Mouse (Mus musculus) thymus, adult 18-20 months (tissue): ENCODE data around the gene Cpeb4.
A peak's percentile ranks its signal among the peaks of the same experiment; 100 is the strongest.

ENCODE experiments used
- DNase-seq, 2 experiments: peaks; one replicate each; pipeline ENCODE4 v3.0.0; 2022; ENCODE audit warnings: mixed read lengths in 2 of 2

The Cpeb4 gene

GRCm38 (mm10) chr11:31902251-31903001 is 30.4 kb downstream of the Cpeb4 start:
- no peak for DNase-seq

- DNase-seq, result no peak
Measured at GRCm38 (mm10) chr11:31906499-31906898, 34.5 kb downstream of the Cpeb4 start.

GRCm38 (mm10) chr11:31907650-31908049 is 35.6 kb downstream of the Cpeb4 start:
- DNase-seq, result no peak

GRCm38 (mm10) chr11:31912958-31913357 is 40.9 kb downstream of the Cpeb4 start:
- no peak for DNase-seq

GRCm38 (mm10) chr11:31917769-31918168 is 45.8 kb downstream of the Cpeb4 start:
- DNase-seq, result no peak

GRCm38 (mm10) chr11:31930051-31930450 is 58.0 kb downstream of the Cpeb4 start:
- DNase-seq, result no peak

GRCm38 (mm10) chr11:31935652-31936051 is 63.6 kb downstream of the Cpeb4 start:
- DNase-seq, result no peak

GRCm38 (mm10) chr11:31936910-31937525 is 65.0 kb downstream of the Cpeb4 start:
- no peak for DNase-seq

- DNase-seq, result no peak
Measured at GRCm38 (mm10) chr11:31940898-31941639, 69.1 kb downstream of the Cpeb4 start.

GRCm38 (mm10) chr11:31941640-31942638 is 69.9 kb downstream of the Cpeb4 start:
- DNase-seq, result peak; percentile 12 to 33

GRCm38 (mm10) chr11:31945471-31945870 is 73.5 kb downstream of the Cpeb4 start:
- peak; percentile 24 to 56 for DNase-seq

- peak in 1 of 2 experiments; percentile 40 for DNase-seq
Measured at GRCm38 (mm10) chr11:31948462-31949330, 76.7 kb downstream of the Cpeb4 start.

GRCm38 (mm10) chr11:31949331-31949785 is 77.3 kb downstream of the Cpeb4 start:
- peak; percentile 27 to 49 for DNase-seq

- no peak for DNase-seq
Measured at GRCm38 (mm10) chr11:31960071-31960470, 88.1 kb downstream of the Cpeb4 start.

- no peak for DNase-seq
Measured at GRCm38 (mm10) chr11:31963993-31964392, 92.0 kb downstream of the Cpeb4 start.

- no peak for DNase-seq
Measured at GRCm38 (mm10) chr11:31965256-31966134, 93.5 kb downstream of the Cpeb4 start, which contains the start of gene 4930524B15Rik. TSS of gene 4930524B15Rik (plus strand) at chr11:31965592.

GRCm38 (mm10) chr11:31974132-31974531 is 102.1 kb downstream of the Cpeb4 start:
- DNase-seq, result no peak

- no peak for DNase-seq
Measured at GRCm38 (mm10) chr11:31974826-31975225, 102.8 kb downstream of the Cpeb4 start.

GRCm38 (mm10) chr11:31975678-31976077 is 103.7 kb downstream of the Cpeb4 start:
- DNase-seq, result no peak

GRCm38 (mm10) chr11:31976137-31976536 is 104.1 kb downstream of the Cpeb4 start:
- DNase-seq, result no peak
